Mouse (Mus musculus) hindbrain, embryonic 11.5 days (tissue): ENCODE data around the gene Zg16. TPM values are rescaled to one million over a fixed set of nuclear protein-coding genes. Genes with fewer than 3 reads are reported as not detected.

Source experiments
- ATAC-seq: fragments of 200-750 bp; cut with Nextera tagmentation; 2 replicates; pipeline ENCODE4 v1.8.0; 2017; ENCODE audit warnings: mild to moderate bottlenecking, moderate TSS enrichment, moderate library complexity; ENCODE audit not compliant: low FRiP score
- DNase-seq: peaks from one replicate; pipeline ENCODE4 v3.0.0-alpha.2; 2015; ENCODE audit warnings: low spot score
- H3K27ac ChIP-seq: fragments of 300-500 bp; sonication (generic); 2 replicates; pipeline ENCODE4 v1.5.1; 2014; ENCODE audit warnings: mild to moderate bottlenecking, low read depth, low read length
- H3K27me3 ChIP-seq: fragments of 300-500 bp; sonication (generic); 2 replicates; pipeline ENCODE4 v1.6.1; 2014; ENCODE audit warnings: mild to moderate bottlenecking, low read length, moderate library complexity, mixed read lengths; ENCODE audit not compliant: control insufficient read depth, insufficient read depth
- H3K36me3 ChIP-seq: fragments of 300-500 bp; sonication (generic); 2 replicates; pipeline ENCODE4 v1.6.1; 2014; ENCODE audit warnings: mild to moderate bottlenecking, low read length, moderate library complexity, mixed read lengths; ENCODE audit not compliant: control insufficient read depth, insufficient read depth
- H3K4me1 ChIP-seq: fragments of 300-500 bp; sonication (generic); replicated peaks from 2 replicates; pipeline ENCODE4 v1.6.1; 2014; ENCODE audit warnings: low read length, mixed read lengths; ENCODE audit not compliant: control insufficient read depth, insufficient read depth
- H3K4me2 ChIP-seq: fragments of 300-500 bp; sonication (generic); replicated peaks from 2 replicates; pipeline ENCODE4 v1.6.1; 2014; ENCODE audit warnings: mild to moderate bottlenecking, low read depth, low read length
- H3K4me3 ChIP-seq: fragments of 300-500 bp; sonication (generic); 2 replicates; pipeline ENCODE4 v1.5.1; 2014; ENCODE audit warnings: low read depth, low read length
- H3K9ac ChIP-seq: fragments of 300-500 bp; sonication (generic); 2 replicates; pipeline ENCODE4 v1.6.1; 2014; ENCODE audit warnings: low read depth, low read length
- H3K9me3 ChIP-seq: fragments of 300-500 bp; sonication (generic); 2 replicates; pipeline ENCODE4 v1.6.1; 2016; ENCODE audit warnings: low read length; ENCODE audit not compliant: control insufficient read depth
- WGBS: fragments of 180-500 bp; shearing (Covaris S2); extraction: QIAGEN DNeasy Blood & Tissue Kit; methylation state at CpG from one replicate; pipeline ENCODE4 v1.1.7; 2014; 5-methylcytosine and 5-hydroxymethylcytosine counted together
- polyA plus RNA-seq: library from polyadenylated mRNA; unstranded; fragments of >200 nt; fragmentation: Nextera tagmentation; extraction: Ambion mirVana; gene quantifications from 2 replicates; pipeline ENCODE4 v1.2.1, GENCODE M21; 2014

The Zg16 gene
- polyA plus RNA-seq, 1 experiment from 2014 or later: not detected

DNA sequence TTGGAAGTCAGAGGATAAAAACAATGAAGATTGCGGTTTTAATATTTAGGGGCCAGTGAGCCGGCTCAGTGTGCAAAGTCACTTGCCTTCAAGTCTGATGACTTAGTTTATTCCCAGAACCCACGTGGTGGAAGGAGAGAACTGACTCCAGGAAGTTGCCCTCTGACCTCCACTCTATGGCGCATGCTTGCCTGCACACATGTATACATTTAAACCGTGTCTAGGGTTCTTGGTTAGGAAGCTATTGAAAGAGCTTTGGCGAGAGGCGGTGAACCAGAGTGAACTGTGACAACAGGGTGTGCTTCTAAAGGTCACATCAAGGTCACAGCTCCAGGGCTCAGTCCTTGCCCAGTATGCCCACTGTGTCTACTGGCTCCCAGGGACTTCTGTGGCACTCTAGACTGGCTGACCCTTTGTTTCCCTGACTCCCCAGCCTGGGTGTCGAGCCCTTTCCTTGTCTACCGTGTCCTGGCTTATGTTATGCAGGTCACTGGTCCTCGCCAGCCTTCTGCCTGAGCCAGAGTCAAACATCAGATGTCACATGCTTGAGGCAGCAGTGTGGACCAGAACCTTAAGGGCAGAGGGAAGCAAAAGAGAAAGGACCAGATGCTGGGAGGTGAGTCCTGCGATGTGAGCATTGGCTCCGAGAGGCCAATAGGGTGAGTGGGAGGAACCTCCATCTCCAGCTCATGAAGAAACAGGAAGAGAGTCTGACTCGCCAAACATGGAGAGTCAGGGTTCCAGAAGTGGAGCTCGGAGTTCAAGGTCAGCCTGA lies 31.7 kb upstream of the Zg16 start:
- no peaks in the 10 kb centered on the region for H3K36me3 ChIP-seq
- H3K4me3 ChIP-seq: no peak overlapping the region
- 40% methylated on average over 14 of the region's 14 CpGs for WGBS
- peaks cover 13% of the 10 kb centered on the region for H3K27me3 ChIP-seq
- H3K27ac ChIP-seq: no peak overlapping the region
- H3K4me1 ChIP-seq: 0 out of 2 replicates have a peak, but pooled peaks cover 2% of the 10 kb centered on the region
- ATAC-seq (no peak), DNase-seq (no peak)
- H3K9me3 ChIP-seq: no peaks in the 10 kb centered on the region
- H3K9ac ChIP-seq: no peak overlapping the region
- H3K4me2 ChIP-seq: no peak overlapping the region

- H3K36me3 ChIP-seq: no peaks in the 10 kb centered on the region
- WGBS: 44% methylated on average over 5 of the region's 5 CpGs
- H3K9me3 ChIP-seq: no peaks in the 10 kb centered on the region
- ATAC-seq (no peak), DNase-seq (peak; percentile 30)
- H3K9ac ChIP-seq: no peak overlapping the region
- no peak overlapping the region for H3K4me3 ChIP-seq
- 0 out of 2 replicates have a peak, but pooled peaks cover 2% of the 10 kb centered on the region for H3K4me1 ChIP-seq
- no peak overlapping the region for H3K4me2 ChIP-seq
- no peak overlapping the region for H3K27ac ChIP-seq
- H3K27me3 ChIP-seq: peaks cover 11% of the 10 kb centered on the region
Measured at GRCm38 (mm10) chr7:127117948-127118347, 30.8 kb upstream of the Zg16 start.

DNA sequence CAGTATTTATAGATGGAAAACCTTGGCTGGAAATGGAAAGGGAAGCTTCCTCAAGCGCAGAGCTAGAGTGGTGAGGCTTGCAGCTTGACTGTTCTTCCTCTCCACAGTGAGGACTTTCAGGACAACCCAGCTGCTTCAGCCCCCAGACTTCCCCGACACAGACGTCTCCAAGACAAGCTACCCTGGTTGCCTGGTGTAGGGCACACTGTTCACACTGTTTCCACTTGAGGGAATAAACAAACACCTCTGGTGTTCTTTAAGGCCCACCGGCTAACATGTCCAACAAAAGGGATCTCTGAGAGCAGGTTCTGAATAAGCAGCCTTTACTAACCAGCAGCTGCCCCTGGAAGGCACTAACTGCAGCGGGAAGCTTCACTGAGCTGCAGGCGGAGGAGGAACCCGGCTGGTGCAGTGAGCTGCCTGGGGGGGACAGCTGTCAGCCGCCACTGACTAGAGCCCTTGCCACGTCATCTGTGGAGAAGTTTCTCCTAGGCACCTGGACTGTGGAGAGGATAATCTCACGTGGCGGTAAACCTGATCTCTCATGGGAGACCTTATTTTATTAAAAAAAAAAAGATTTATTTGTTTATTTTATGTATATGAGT lies 29.3 kb upstream of the Zg16 start:
- H3K27ac ChIP-seq: no peak overlapping the region

DNA sequence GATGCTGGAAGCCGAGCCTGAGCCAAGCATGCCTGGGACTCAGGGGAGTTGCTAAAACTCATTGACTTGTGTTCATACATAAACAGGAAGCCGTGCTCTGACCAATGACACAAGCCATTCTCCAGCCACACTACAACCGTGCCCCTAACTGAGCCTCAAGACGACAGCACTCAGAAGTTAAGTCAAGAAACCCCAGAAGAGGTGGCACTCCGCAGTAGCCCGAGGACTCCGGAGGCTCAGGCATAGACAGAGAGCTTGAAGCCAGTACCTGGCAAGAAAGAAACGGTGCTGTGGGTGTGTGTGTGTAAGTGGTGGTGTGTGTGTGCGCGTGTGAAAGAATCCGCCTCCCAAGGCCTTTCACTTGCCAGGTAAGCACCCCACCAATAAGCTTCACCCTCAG lies 27.8 kb upstream of the Zg16 start:
- Histone ChIP-seq H3K9me3 (no peaks in the 10 kb centered on the region), H3K9ac (no peak overlapping the region), H3K36me3 (no peaks in the 10 kb centered on the region), H3K27me3 (no peaks in the 10 kb centered on the region; the same call in 1 of the 2 replicates), H3K4me1 (no peaks in the 10 kb centered on the region), H3K4me2 (no peak overlapping the region), H3K4me3 (no peak overlapping the region), H3K27ac (no peak overlapping the region)
- no peak for DNase-seq
- 85% methylated on average over 11 of the region's 11 CpGs for WGBS
- ATAC-seq: no peak

More for the DNA sequence above, 29.3 kb upstream of the Zg16 start:
- Histone ChIP-seq H3K4me1 (no peaks in the 10 kb centered on the region), H3K9me3 (no peaks in the 10 kb centered on the region), H3K4me2 (no peak overlapping the region), H3K9ac (no peak overlapping the region), H3K27me3 (peaks cover 6% of the 10 kb centered on the region), H3K4me3 (no peak overlapping the region), H3K36me3 (no peaks in the 10 kb centered on the region)
- peak; percentile 13 for DNase-seq
- 45% methylated on average over 11 of the region's 11 CpGs for WGBS
- no peak for ATAC-seq

- Histone ChIP-seq H3K9me3 (no peaks in the 10 kb centered on the region), H3K27me3 (no peaks in the 10 kb centered on the region), H3K4me1 (no peaks in the 10 kb centered on the region), H3K27ac (no peak overlapping the region), H3K9ac (no peak overlapping the region), H3K4me2 (no peak overlapping the region), H3K36me3 (no peaks in the 10 kb centered on the region), H3K4me3 (no peak overlapping the region)
- ATAC-seq (no peak), DNase-seq (peak; percentile 23)
- WGBS: 60% methylated on average over 12 of the region's 12 CpGs
Measured at GRCm38 (mm10) chr7:127113614-127114259, 26.6 kb upstream of the Zg16 start.

DNA sequence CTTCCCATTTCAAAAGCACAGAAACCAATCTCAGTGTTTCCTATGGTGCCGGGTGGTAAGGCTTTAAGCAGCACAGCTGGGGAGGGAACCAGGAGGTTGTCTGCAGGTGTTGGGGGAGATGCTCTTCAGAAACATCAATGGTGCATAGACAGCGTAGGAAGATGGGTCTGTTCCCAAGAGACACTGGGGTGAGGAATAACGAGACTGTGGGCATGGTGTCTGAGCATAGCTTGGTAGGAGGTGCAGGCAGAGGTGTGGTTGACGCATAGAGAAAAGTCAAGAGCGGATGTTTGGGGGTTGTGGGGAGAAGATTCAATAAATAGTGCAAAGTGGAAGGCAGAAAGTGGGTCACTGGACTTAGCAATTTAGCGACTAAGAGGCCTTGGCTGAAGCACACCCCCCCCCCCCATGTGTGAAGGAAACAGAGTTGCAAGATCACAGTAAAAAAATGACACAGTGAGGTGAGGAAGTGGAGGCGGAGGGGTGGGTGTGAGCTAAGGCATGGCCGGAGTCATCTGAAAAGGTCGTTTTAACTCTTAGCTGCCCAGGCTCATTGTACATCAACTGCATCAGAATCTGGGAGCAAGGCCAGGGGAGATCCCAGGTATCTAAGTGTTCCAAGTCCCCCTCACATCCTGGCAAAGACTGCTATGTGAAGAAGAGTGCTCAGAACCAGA lies 25.9 kb upstream of the Zg16 start:
- WGBS: 49% methylated on average over 9 of the region's 9 CpGs
- DNase-seq (no peak), ATAC-seq (no peak)
- no peak overlapping the region for H3K27ac ChIP-seq
- H3K36me3 ChIP-seq: no peaks in the 10 kb centered on the region
- no peaks in the 10 kb centered on the region for H3K9me3 ChIP-seq
- no peak overlapping the region for H3K4me2 ChIP-seq
- H3K4me3 ChIP-seq: no peak overlapping the region
- no peaks in the 10 kb centered on the region for H3K4me1 ChIP-seq
- no peaks in the 10 kb centered on the region for H3K27me3 ChIP-seq
- H3K9ac ChIP-seq: no peak overlapping the region

DNA sequence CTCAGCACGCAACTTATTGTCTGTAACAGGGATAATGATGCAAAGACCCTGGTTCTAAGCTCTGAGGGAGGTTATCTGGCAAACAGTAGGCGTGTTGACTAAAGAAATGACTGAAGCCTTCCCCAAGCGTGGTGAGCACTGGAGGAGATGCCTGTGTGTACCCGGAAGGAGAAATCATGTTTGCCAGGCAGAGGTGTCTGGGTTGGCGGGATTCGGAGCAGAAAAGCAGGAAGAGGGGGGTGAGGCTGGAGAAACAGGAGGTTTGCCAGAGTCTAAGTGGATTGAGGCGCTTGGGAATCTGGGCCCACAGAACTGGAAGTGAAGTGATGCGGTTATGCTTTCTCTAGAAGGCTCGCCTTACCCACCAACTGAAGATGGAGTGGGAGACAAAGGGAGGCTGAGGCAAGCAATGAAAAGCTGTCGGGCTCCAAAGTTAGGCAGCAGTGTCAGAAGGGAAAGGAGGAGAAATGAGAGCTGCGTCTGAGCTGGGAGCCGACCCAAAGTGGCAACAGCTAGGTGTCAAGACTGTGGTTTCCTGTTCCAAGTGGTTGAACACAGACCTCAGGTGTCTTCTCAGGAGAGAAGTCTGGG lies 25.2 kb upstream of the Zg16 start:
- DNase-seq (no peak), ATAC-seq (no peak)
- H3K4me3 ChIP-seq: no peak overlapping the region
- H3K27ac ChIP-seq: no peak overlapping the region
- no peak overlapping the region for H3K4me2 ChIP-seq
- no peaks in the 10 kb centered on the region for H3K36me3 ChIP-seq
- 84% methylated on average over 12 of the region's 12 CpGs for WGBS
- no peaks in the 10 kb centered on the region for H3K27me3 ChIP-seq
- H3K9ac ChIP-seq: no peak overlapping the region
- no peaks in the 10 kb centered on the region for H3K9me3 ChIP-seq
- no peaks in the 10 kb centered on the region for H3K4me1 ChIP-seq

DNA sequence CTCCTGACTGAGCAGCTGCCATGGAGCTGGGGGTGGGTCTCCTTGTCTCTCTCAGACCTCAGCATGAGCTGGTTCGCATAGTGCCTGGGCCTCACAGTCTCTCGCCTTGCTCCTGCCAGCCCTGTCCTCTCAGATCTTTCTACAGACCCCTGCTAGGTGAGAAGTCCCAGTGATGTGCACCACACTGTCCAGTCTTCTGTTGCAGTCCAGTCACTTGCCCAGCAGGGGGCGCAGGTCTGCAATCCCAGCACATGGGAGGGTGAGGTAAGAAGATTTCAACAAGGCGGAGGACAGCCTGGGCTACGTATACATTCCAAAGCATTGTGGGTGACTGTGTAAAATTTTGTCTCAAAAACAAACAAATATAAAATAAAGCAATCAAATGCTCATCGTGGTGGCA lies 24.3 kb upstream of the Zg16 start:
- WGBS: 43% methylated on average over 6 of the region's 6 CpGs
- no peaks in the 10 kb centered on the region for H3K27me3 ChIP-seq
- no peak overlapping the region for H3K27ac ChIP-seq
- no peaks in the 10 kb centered on the region for H3K4me1 ChIP-seq
- no peaks in the 10 kb centered on the region for H3K36me3 ChIP-seq
- no peak overlapping the region for H3K9ac ChIP-seq
- H3K4me3 ChIP-seq: no peak overlapping the region
- no peak overlapping the region for H3K4me2 ChIP-seq
- DNase-seq (peak; percentile 63), ATAC-seq (no peak; the same call in 1 of the 2 replicates)
- no peaks in the 10 kb centered on the region for H3K9me3 ChIP-seq
